Mouse (Mus musculus) forebrain, embryonic 16.5 days (tissue): ENCODE measurements at regions not wholly inside any gene's neighbourhood (a gene's known extent, or its start where the extent isn't known, plus 50 kb on each side); places are given as distances from the start of the nearest gene placed in this dataset.
A peak's percentile ranks its signal among the peaks of the same experiment; 100 is the strongest.

ENCODE experiments used
- ATAC-seq: fragments of 200-750 bp; cut with Nextera tagmentation; 2 replicates; pipeline ENCODE4 v1.8.0; 2017; ENCODE audit warnings: mild to moderate bottlenecking, moderate library complexity
- H3K27ac ChIP-seq: fragments of 300-500 bp; sonication (generic); 2 replicates; pipeline ENCODE4 v1.5.1; 2014; ENCODE audit warnings: low read length, control low read depth
- H3K27me3 ChIP-seq: fragments of 300-500 bp; sonication (generic); replicated peaks from 2 replicates; pipeline ENCODE4 v1.6.1; 2014; ENCODE audit warnings: low read length; ENCODE audit not compliant: control insufficient read depth, insufficient read depth
- H3K36me3 ChIP-seq: fragments of 300-500 bp; sonication (generic); 2 replicates; pipeline ENCODE4 v1.6.1; 2014; ENCODE audit not compliant: control insufficient read depth, insufficient read depth
- H3K4me1 ChIP-seq: fragments of 300-500 bp; sonication (generic); replicated peaks from 2 replicates; pipeline ENCODE4 v1.6.1; 2014; ENCODE audit warnings: low read length; ENCODE audit not compliant: control insufficient read depth, insufficient read depth
- H3K4me2 ChIP-seq: fragments of 300-500 bp; sonication (generic); 2 replicates; pipeline ENCODE4 v1.6.1; 2014; ENCODE audit warnings: mild to moderate bottlenecking, low read length, control low read depth
- H3K4me3 ChIP-seq: fragments of 300-500 bp; sonication (generic); replicated peaks from 2 replicates; pipeline ENCODE4 v1.5.1; 2014; ENCODE audit warnings: mild to moderate bottlenecking, low read length, control low read depth
- H3K9ac ChIP-seq: fragments of 300-500 bp; sonication (generic); replicated peaks from 2 replicates; pipeline ENCODE4 v1.6.1; 2014; ENCODE audit warnings: low read depth, low read length, control low read depth
- H3K9me3 ChIP-seq: fragments of 300-500 bp; sonication (generic); 2 replicates; pipeline ENCODE4 v1.6.1; 2016; ENCODE audit warnings: low read length; ENCODE audit not compliant: control insufficient read depth
- WGBS: fragments of 180-500 bp; shearing (Covaris S2); extraction: QIAGEN DNeasy Blood & Tissue Kit; methylation state at CpG from one replicate; pipeline ENCODE4 v1.1.7; 2014; 5-methylcytosine and 5-hydroxymethylcytosine counted together

DNA sequence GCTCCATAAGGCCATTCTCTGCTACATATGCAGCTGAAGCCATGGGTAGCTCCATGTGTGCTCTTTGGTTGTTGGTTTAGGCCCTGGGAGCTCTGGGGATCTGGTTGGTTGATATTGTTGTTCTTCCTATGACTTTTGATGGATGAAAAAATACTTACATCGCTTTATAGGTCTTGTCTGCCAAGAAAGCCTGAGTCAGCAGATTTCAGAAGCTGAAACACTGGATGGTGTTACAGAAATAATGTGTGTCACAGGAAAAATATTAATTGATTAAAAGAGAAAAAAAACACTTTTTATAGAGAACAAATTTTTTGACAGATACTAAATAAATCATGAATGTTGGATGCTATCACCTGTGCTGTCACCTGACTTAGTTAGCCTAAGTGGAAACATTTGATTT lies 52.4 kb upstream of the Plxna2 start:
- Histone ChIP-seq H3K9ac (no peak overlapping the region), H3K4me1 (no peaks in the 10 kb centered on the region), H3K4me3 (no peak overlapping the region), H3K27ac (no peak overlapping the region), H3K27me3 (no peaks in the 10 kb centered on the region), H3K9me3 (no peaks in the 10 kb centered on the region), H3K4me2 (no peak overlapping the region), H3K36me3 (no peaks in the 10 kb centered on the region)
- ATAC-seq: no peak
- WGBS: 97% methylated on average over 1 of the region's 1 CpGs

DNA sequence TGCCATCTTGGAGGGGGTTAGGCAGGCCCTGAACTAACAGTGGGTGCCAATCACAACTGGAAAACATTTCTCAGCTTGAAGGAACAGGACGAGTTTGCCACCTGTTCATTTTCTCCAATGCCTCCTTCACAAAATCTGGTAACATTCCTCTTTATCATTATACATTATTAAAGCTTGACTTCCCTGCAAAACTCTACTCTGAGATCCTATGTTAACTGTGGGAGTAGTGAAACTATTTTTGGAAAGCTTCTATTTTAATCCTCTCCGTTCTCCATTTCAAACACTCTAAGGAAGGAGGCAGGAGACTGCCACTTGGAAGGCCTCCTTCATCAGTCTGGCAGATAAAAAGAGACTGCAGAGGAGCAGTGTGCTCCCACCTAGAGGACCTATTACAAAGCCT lies 54.1 kb upstream of the Plxna2 start:
- Histone ChIP-seq H3K4me3 (no peak overlapping the region), H3K36me3 (no peaks in the 10 kb centered on the region), H3K27me3 (no peaks in the 10 kb centered on the region), H3K9me3 (no peaks in the 10 kb centered on the region), H3K4me1 (no peaks in the 10 kb centered on the region), H3K9ac (no peak overlapping the region), H3K4me2 (no peak overlapping the region), H3K27ac (0 out of 2 replicates have a peak overlapping the region, but pooled peaks have one; percentile 1)
- 58% methylated on average over 2 of the region's 2 CpGs for WGBS
- ATAC-seq: no peak

DNA sequence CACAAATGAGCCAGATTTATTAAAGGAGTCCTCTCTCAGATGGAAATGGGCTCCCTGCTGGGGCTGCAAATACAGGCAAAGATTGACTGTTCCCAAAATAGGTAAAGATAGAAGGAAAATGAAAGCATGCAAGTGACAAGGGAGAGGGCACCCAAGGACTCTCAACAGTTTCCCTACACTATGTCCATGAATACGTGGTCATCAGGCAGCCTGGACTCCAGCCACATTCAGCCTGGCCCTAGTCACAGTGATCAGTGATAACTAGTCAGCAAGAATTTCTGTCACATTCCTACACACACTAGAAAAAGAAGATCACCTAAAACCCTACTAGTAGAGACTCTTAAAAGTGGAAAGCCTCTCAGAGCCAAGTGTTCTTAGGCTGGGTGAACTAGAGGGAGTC lies 56.9 kb upstream of the Plxna2 start:
- no peak for ATAC-seq
- no peak overlapping the region for H3K4me3 ChIP-seq
- WGBS: 39% methylated on average over 1 of the region's 1 CpGs
- H3K9ac ChIP-seq: no peak overlapping the region
- no peaks in the 10 kb centered on the region for H3K27me3 ChIP-seq
- no peak overlapping the region for H3K27ac ChIP-seq
- no peak overlapping the region for H3K4me2 ChIP-seq
- no peaks in the 10 kb centered on the region for H3K4me1 ChIP-seq
- no peaks in the 10 kb centered on the region for H3K36me3 ChIP-seq
- no peaks in the 10 kb centered on the region for H3K9me3 ChIP-seq

DNA sequence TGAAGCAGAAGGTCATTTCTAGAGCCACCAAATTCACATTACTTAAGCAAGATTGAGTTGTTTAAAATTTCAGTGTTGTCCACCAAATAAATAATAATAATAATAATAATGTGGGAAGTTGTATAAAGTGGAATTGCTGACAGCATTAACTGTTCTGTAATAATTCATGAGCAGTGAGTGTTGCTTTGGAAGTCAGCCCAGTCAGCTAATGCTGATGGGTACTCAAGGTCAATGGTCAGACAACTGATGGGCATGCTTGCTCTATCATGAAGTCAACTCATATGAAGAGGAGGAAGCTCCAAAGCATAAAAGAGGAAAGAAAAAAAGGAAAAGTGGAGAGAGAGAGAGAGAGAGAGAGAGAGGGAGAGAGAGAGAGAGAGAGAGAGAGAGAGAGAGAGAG lies 69.4 kb upstream of the Plxna2 start:
- Histone ChIP-seq H3K4me3 (no peak overlapping the region), H3K9ac (no peak overlapping the region), H3K27ac (no peak overlapping the region), H3K27me3 (no peaks in the 10 kb centered on the region), H3K9me3 (no peaks in the 10 kb centered on the region), H3K36me3 (no peaks in the 10 kb centered on the region), H3K4me1 (no peaks in the 10 kb centered on the region), H3K4me2 (no peak overlapping the region)
- no peak for ATAC-seq

DNA sequence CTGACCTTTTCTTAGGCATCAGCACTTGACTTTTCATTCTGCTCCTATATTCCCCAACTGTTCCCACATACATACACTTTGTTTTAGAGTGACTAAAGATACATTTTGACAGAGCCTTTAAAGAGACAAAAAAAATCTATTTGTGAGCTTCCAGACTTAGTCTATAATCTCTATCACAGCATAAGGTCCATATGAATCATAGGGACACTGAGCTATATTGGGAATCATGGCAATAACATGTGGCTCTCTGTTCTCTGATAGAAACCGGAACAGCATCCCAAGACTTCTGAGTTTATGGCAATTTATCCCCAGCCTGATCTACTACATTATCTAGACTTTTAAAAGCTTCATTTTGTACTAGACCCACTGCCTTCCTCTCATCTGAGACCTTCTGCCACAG lies 69.8 kb upstream of the Plxna2 start:
- no peaks in the 10 kb centered on the region for H3K9me3 ChIP-seq
- no peak for ATAC-seq
- 93% methylated on average over 1 of the region's 1 CpGs for WGBS

DNA sequence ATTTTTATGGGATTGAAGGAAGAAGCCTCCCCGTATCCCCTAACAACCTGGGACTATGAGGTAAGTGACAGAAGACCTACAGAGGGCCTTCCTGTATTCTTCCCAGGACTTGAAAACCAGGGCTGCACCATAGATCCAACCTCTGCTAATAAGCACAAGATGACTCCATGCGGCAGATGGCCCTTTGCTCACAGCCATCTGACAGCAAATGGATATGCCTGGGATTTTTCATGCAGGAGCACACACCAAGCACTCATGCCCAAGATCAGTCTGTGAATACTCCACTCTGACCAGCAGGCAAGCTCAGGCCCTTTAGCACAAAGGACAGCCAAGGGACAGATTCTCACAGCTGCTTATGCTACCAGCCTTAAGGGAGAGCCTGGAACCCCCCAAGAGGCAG lies 77.1 kb upstream of the Plxna2 start:
- no peak overlapping the region for H3K4me2 ChIP-seq
- no peaks in the 10 kb centered on the region for H3K4me1 ChIP-seq
- H3K27ac ChIP-seq: no peak overlapping the region
- H3K9me3 ChIP-seq: no peaks in the 10 kb centered on the region
- no peak overlapping the region for H3K9ac ChIP-seq
- ATAC-seq: no peak
- H3K4me3 ChIP-seq: no peak overlapping the region
- no peaks in the 10 kb centered on the region for H3K36me3 ChIP-seq
- 94% methylated on average over 2 of the region's 2 CpGs for WGBS
- no peaks in the 10 kb centered on the region for H3K27me3 ChIP-seq

More for the DNA sequence above, 69.8 kb upstream of the Plxna2 start:
- H3K9ac ChIP-seq: no peak overlapping the region
- H3K4me2 ChIP-seq: no peak overlapping the region
- no peaks in the 10 kb centered on the region for H3K36me3 ChIP-seq
- no peaks in the 10 kb centered on the region for H3K4me1 ChIP-seq
- no peak overlapping the region for H3K27ac ChIP-seq
- H3K4me3 ChIP-seq: no peak overlapping the region
- H3K27me3 ChIP-seq: no peaks in the 10 kb centered on the region

DNA sequence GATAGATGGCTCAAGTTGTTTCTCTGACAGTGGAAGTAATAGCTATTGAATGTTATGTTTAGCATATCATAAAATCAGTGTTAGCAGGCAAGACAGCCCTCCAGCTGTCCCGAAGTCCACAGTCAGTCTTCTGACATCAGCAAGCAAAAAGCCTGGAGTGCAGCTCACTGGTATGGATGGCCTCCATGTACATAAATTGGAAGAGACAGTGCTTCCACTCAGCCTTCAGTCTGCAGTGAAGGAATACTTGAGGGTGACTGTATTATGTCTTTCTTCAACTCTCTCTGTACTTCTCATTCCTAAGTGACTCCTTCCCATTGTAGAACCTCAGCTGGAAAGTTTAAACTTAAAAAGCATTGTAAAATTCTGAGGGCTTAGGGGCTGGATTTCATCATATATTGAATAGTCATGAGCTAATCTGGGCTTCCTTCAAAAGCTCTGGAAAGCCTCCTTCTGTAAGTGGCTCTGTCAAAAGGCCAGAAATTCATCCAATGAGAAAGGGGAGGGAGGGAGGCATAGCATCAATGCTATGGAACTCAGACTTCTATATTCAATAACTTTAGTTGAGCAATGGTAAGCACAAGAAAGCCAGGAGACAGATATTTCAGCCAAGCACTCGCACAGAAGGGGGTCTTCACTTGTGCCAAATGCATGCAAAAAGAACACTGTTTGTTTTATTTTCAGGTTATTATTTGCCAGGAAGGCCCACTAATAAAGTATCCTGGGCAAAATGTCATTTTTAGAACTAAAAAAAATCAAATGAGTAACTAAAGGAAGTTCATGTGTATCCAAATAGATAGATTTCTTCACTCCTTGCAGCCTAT lies 90.5 kb upstream of the Plxna2 start:
- H3K9ac ChIP-seq: no peak overlapping the region
- H3K27ac ChIP-seq: no peak overlapping the region
- no peaks in the 10 kb centered on the region for H3K36me3 ChIP-seq
- H3K4me2 ChIP-seq: no peak overlapping the region
- WGBS: 75% methylated on average over 2 of the region's 2 CpGs
- H3K4me1 ChIP-seq: no peaks in the 10 kb centered on the region
- no peak overlapping the region for H3K4me3 ChIP-seq
- H3K27me3 ChIP-seq: no peaks in the 10 kb centered on the region
- no peaks in the 10 kb centered on the region for H3K9me3 ChIP-seq
- ATAC-seq: no peak

DNA sequence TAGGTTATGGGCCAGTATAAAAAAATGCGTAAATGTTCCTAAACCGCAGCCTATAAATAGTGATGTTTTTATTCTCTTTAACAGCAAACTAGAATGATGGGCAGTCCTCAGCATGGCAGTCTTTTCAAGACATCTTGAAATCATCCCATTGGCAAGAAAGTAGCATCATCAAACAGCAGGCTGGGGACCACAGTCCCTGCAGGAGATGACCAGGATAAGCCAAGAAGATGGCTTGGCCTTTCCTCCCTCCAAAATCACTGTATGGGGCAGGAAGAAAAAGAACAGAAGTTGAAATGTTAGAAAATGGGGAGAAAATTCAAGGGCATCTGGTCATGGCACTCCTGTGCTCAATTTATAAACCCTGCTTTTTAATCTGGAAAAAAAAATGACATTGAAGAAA lies 93.0 kb upstream of the Plxna2 start:
- H3K9me3 ChIP-seq: no peaks in the 10 kb centered on the region
- no peak overlapping the region for H3K4me2 ChIP-seq
- H3K27ac ChIP-seq: no peak overlapping the region
- WGBS: 97% methylated on average over 2 of the region's 2 CpGs
- H3K36me3 ChIP-seq: no peaks in the 10 kb centered on the region
- no peaks in the 10 kb centered on the region for H3K27me3 ChIP-seq
- no peak for ATAC-seq
- no peaks in the 10 kb centered on the region for H3K4me1 ChIP-seq
- H3K4me3 ChIP-seq: no peak overlapping the region
- H3K9ac ChIP-seq: no peak overlapping the region

DNA sequence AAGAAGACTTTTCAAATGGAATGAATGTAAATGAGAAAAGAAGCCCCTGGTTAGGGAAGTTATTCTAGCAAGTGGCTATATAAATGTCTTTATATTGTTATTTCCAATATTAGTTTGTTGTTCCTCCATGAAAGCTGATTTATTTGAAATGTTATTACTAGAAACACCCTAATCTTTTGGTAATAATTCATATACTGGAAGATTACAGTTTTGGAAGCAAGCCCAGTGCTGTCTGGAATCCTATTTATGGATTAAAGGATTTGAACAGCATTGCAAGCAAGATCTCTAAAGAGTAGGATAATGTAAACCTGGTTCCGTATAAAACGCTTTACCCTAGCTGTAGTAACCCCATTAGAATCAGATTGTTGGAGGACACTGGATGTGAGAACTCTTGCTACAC lies 96.8 kb upstream of the Plxna2 start:
- Histone ChIP-seq H3K9ac (no peak overlapping the region), H3K4me3 (no peak overlapping the region), H3K9me3 (no peaks in the 10 kb centered on the region), H3K4me1 (peaks cover 2% of the 10 kb centered on the region), H3K4me2 (no peak overlapping the region), H3K36me3 (no peaks in the 10 kb centered on the region), H3K27me3 (no peaks in the 10 kb centered on the region), H3K27ac (no peak overlapping the region)
- no peak for ATAC-seq
- WGBS: 75% methylated on average over 2 of the region's 2 CpGs
